Mouse (Mus musculus) neural tube, embryonic 15.5 days (tissue): Measurements from ENCODE around the gene Rbm15. TPM values are rescaled to one million over a fixed set of nuclear protein-coding genes. Genes with fewer than 3 reads are reported as not detected.
A peak's percentile ranks its signal among the peaks of the same experiment; 100 is the strongest.
"Not testable (repeated sequence)": the region's sequence is repeated elsewhere in the genome, so short reads cannot be mapped to it uniquely, and the experiment has no call there.

Experiments used
- ATAC-seq: fragments of 200-750 bp; cut with Nextera tagmentation; 2 replicates; pipeline ENCODE4 v1.8.0; 2017; ENCODE audit warnings: mild to moderate bottlenecking, moderate TSS enrichment, moderate library complexity; ENCODE audit not compliant: low FRiP score
- H3K27ac ChIP-seq: fragments of 300-500 bp; sonication (generic); replicated peaks from 2 replicates; pipeline ENCODE4 v1.5.1; 2015; ENCODE audit warnings: mild to moderate bottlenecking, inconsistent platforms
- H3K27me3 ChIP-seq: fragments of 300-500 bp; sonication (generic); replicated peaks from 2 replicates; pipeline ENCODE4 v1.6.1; 2015; ENCODE audit warnings: inconsistent platforms
- H3K36me3 ChIP-seq: fragments of 300-500 bp; sonication (generic); 2 replicates; pipeline ENCODE4 v1.6.1; 2015; ENCODE audit warnings: inconsistent platforms
- H3K4me1 ChIP-seq: fragments of 300-500 bp; sonication (generic); 2 replicates; pipeline ENCODE4 v1.6.1; 2015; ENCODE audit warnings: inconsistent platforms
- H3K4me2 ChIP-seq: fragments of 300-500 bp; sonication (generic); 2 replicates; pipeline ENCODE4 v1.6.1; 2015; ENCODE audit warnings: inconsistent platforms, mild to moderate bottlenecking, moderate library complexity
- H3K4me3 ChIP-seq: fragments of 300-500 bp; sonication (generic); replicated peaks from 2 replicates; pipeline ENCODE4 v1.5.1; 2015; ENCODE audit warnings: mild to moderate bottlenecking, inconsistent platforms
- H3K9ac ChIP-seq: fragments of 300-500 bp; sonication (generic); replicated peaks from 2 replicates; pipeline ENCODE4 v1.6.1; 2015; ENCODE audit warnings: mild to moderate bottlenecking, inconsistent platforms
- H3K9me3 ChIP-seq: fragments of 300-500 bp; sonication (generic); replicated peaks from 2 replicates; pipeline ENCODE4 v1.6.1; 2016; ENCODE audit warnings: inconsistent platforms
- WGBS: fragments of 180-500 bp; shearing (Covaris S2); methylation state at CpG from one replicate; pipeline ENCODE4 v1.1.7; 2015; ENCODE audit warnings: mixed read lengths; 5-methylcytosine and 5-hydroxymethylcytosine counted together
- polyA plus RNA-seq: library from polyadenylated mRNA; unstranded; fragments of >200 nt; fragmentation: Nextera tagmentation; extraction: Ambion mirVana; gene quantifications from 2 replicates; pipeline ENCODE4 v1.2.1, GENCODE M21; 2015

The Rbm15 gene
- polyA plus RNA-seq, 1 experiment from 2014 or later, result 6.3 TPM

DNA sequence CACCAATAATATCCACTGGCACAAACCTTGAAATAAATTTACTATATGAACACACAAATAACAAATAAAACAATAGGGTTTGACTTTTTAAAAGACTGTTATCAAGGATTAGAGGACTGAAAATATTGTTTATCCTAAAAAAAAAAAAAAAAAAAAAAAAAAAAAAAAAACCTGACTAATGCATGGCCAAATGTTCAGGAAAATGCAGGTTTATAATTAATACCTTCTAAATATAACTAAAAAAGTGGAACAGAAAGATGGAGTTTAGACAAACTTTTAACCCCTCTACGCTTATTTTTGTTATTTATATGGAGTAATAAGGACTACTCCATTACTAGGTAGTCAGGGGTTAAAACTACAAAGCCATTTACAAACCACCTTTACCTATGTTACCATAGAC lies 7.0 kb downstream of the Rbm15 start:
- Histone ChIP-seq H3K36me3 (peaks cover 22% of the 10 kb centered on the region), H3K9ac (no peak overlapping the region), H3K4me2 (no peak overlapping the region), H3K27me3 (no peaks in the 10 kb centered on the region), H3K27ac (no peak overlapping the region), H3K4me1 (peaks cover 47% of the 10 kb centered on the region), H3K9me3 (no peaks in the 10 kb centered on the region), H3K4me3 (no peak overlapping the region)
- WGBS, result 98% methylated on average over 1 of the region's 1 CpGs
- ATAC-seq, result no peak

DNA sequence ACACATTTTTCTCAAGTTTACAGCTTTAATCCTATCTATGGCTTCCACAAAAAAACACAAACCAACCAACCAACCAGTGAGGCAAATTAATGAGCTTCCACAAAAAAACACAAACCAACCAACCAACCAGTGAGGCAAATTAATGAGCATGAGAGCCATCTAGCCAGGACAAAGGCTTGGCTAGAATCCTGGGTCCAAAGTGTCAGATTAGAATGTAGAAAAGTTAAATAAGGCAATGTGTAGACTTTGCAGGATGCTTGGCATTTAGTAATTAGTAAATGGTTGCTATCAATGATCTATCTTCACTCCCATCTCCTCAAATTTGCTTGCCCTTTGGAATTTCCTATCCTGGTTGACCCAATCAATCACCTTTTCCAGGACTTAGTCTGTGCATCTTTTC lies 11.7 kb downstream of the Rbm15 start:
- no peak overlapping the region for H3K9ac ChIP-seq
- H3K36me3 ChIP-seq, result peaks cover 10% of the 10 kb centered on the region; the same call in 1 of the 2 replicates
- peaks cover 28% of the 10 kb centered on the region for H3K4me1 ChIP-seq
- no peak overlapping the region for H3K4me2 ChIP-seq
- ATAC-seq, result no peak
- no peak overlapping the region for H3K27ac ChIP-seq
- no peaks in the 10 kb centered on the region for H3K27me3 ChIP-seq
- H3K9me3 ChIP-seq, result no peaks in the 10 kb centered on the region
- H3K4me3 ChIP-seq, result no peak overlapping the region

DNA sequence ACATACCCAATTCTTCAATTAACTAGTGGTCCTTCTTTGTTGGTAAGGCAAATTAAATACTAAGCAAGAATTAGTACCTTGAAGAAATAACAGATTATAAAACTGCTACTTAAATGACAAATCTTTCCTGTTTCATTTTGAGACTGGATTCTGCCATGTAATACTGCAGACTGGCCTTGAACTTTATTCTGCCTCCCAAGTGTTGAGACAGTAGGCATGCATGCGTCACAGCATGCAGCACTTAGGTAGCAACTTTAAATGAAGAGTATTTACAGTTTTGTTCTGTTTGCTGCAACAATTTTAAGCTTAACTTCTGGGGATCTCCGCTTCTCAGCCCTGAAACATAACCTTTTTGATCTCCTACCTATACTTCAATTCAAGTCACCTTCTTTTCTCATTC lies 12.3 kb downstream of the Rbm15 start:
- Histone ChIP-seq H3K36me3 (peaks cover 10% of the 10 kb centered on the region; the same call in 1 of the 2 replicates), H3K27ac (no peak overlapping the region), H3K4me2 (no peak overlapping the region), H3K9ac (no peak overlapping the region), H3K4me1 (peaks cover 28% of the 10 kb centered on the region), H3K9me3 (no peaks in the 10 kb centered on the region), H3K27me3 (no peaks in the 10 kb centered on the region), H3K4me3 (no peak overlapping the region)
- ATAC-seq, result no peak
- WGBS, result 95% methylated on average over 2 of the region's 2 CpGs

- Histone ChIP-seq H3K4me3 (no peak overlapping the region), H3K9ac (no peak overlapping the region), H3K27me3 (no peaks in the 10 kb centered on the region), H3K4me1 (peaks cover 7% of the 10 kb centered on the region), H3K9me3 (no peaks in the 10 kb centered on the region), H3K27ac (no peak overlapping the region), H3K4me2 (no peak overlapping the region), H3K36me3 (no peaks in the 10 kb centered on the region)
- WGBS, result 91% methylated on average over 3 of the region's 3 CpGs
- ATAC-seq, result no peak
These were observed 16.1 kb downstream of the Rbm15 start for GRCm38 (mm10) chr3:107317338-107317737.

- not testable (repeated sequence) for H3K4me1 ChIP-seq, H3K4me2 ChIP-seq, ATAC-seq, H3K27ac ChIP-seq, H3K36me3 ChIP-seq, H3K27me3 ChIP-seq, H3K9me3 ChIP-seq, H3K4me3 ChIP-seq, H3K9ac ChIP-seq
- 76% methylated on average over 4 of the region's 4 CpGs for WGBS
These were observed 36.6 kb downstream of the Rbm15 start for GRCm38 (mm10) chr3:107296917-107297316.

- Histone ChIP-seq H3K9ac (no peak overlapping the region), H3K9me3 (no peaks in the 10 kb centered on the region)
- no peak for ATAC-seq
These were observed 37.7 kb downstream of the Rbm15 start for GRCm38 (mm10) chr3:107295672-107296360.

GRCm38 (mm10) chr3:107290764-107291381 lies 42.6 kb downstream of the Rbm15 start, which contains the start of gene Slc16a4:
Slc16a4 (plus strand) TSS chr3:107291230.
- H3K4me3 ChIP-seq, result no peak within 1 kb of the TSS
- H3K27me3 ChIP-seq, result no peaks in the 10 kb centered on the region
- WGBS, result 36% methylated on average over 9 of the region's 9 CpGs
- H3K9me3 ChIP-seq, result no peaks in the 10 kb centered on the region
- no peak within 1 kb of the TSS; the same call in 1 of the 2 replicates for H3K27ac ChIP-seq
- H3K9ac ChIP-seq, result no peak within 1 kb of the TSS
- H3K36me3 ChIP-seq, result no peaks in the 10 kb centered on the region
- no peak within 1 kb of the TSS for H3K4me2 ChIP-seq
- ATAC-seq, result no peak
- H3K4me1 ChIP-seq, result no peaks in the 10 kb centered on the region

More at GRCm38 (mm10) chr3:107295672-107296360, 37.7 kb downstream of the Rbm15 start:
- Histone ChIP-seq H3K4me2 (no peak overlapping the region), H3K27me3 (no peaks in the 10 kb centered on the region), H3K27ac (no peak overlapping the region), H3K36me3 (no peaks in the 10 kb centered on the region), H3K4me3 (no peak overlapping the region), H3K4me1 (no peaks in the 10 kb centered on the region)
- 95% methylated on average over 5 of the region's 5 CpGs for WGBS

GRCm38 (mm10) chr3:107287346-107287745 lies 46.1 kb downstream of the Rbm15 start:
- H3K4me3 ChIP-seq, result no peak overlapping the region
- ATAC-seq, result no peak
- no peaks in the 10 kb centered on the region for H3K27me3 ChIP-seq
- peaks cover 10% of the 10 kb centered on the region for H3K36me3 ChIP-seq
- no peak overlapping the region for H3K27ac ChIP-seq
- H3K9ac ChIP-seq, result no peak overlapping the region
- no peaks in the 10 kb centered on the region for H3K9me3 ChIP-seq
- no peaks in the 10 kb centered on the region for H3K4me1 ChIP-seq
- H3K4me2 ChIP-seq, result no peak overlapping the region

- H3K4me2 ChIP-seq, result no peak overlapping the region
- H3K4me1 ChIP-seq, result no peaks in the 10 kb centered on the region
- H3K4me3 ChIP-seq, result no peak overlapping the region
- no peak overlapping the region for H3K27ac ChIP-seq
- no peak for ATAC-seq
- H3K9me3 ChIP-seq, result no peaks in the 10 kb centered on the region
- WGBS, result 84% methylated on average over 2 of the region's 2 CpGs
- peaks cover 12% of the 10 kb centered on the region for H3K36me3 ChIP-seq
- H3K27me3 ChIP-seq, result no peaks in the 10 kb centered on the region
- H3K9ac ChIP-seq, result no peak overlapping the region
These were observed 47.4 kb downstream of the Rbm15 start for GRCm38 (mm10) chr3:107286123-107286522.

DNA sequence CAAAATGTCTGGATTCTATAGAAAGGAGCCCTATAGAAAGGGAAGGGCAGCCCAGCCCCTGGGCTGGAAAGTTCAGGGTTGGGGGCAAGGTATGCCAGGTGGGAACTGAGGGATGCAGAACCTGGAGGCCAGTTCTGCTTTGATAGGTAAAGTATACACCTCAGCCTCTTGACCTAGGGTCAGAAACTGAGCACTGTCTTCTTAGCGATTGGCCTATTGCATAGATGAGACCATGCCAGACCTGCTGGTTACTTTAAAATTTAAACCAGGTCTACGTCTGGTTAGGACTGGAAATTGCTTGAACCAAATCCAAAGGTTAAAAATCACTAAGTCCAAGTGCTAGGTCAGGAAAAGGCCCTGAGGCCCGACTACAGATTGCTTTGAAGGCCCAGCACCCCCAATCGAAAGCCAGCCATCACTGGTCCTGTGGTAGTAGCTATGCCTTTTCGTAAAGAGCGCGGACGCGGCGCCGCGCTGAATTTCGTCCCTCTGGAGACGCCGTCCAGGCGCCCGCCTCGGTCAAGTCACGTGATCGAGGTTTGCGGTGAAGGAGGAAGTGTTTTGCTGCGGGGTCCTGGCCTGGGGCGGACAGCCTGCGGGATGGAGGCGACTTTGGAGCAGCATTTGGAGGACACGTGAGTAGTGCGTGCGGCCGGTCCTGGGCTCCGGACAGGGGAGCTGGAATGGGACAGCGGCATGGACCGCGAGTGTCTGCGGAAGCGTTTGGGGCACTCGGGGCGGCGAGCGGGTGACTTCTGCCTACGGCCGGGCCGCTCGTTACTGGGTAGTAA lies 54.8 kb downstream of the Rbm15 start, which contains the start of gene Lamtor5:
TSS of gene Lamtor5 (plus strand) at position 380 of the 791 bp plus-strand sequence.
- peak within 1 kb of the TSS; percentile 92 for H3K4me3 ChIP-seq
- H3K4me1 ChIP-seq, result peaks cover 17% of the 10 kb centered on the region
- WGBS, result 3% methylated on average over 43 of the region's 43 CpGs
- H3K27me3 ChIP-seq, result 0 out of 2 replicates have a peak, but pooled peaks cover 4% of the 10 kb centered on the region
- H3K27ac ChIP-seq, result peak within 1 kb of the TSS; percentile 64; the same call in 1 of the 2 replicates
- peak within 1 kb of the TSS; percentile 90 for H3K9ac ChIP-seq
- H3K36me3 ChIP-seq, result peaks cover 9% of the 10 kb centered on the region
- H3K4me2 ChIP-seq, result peak within 1 kb of the TSS; percentile 74
- no peaks in the 10 kb centered on the region for H3K9me3 ChIP-seq
- ATAC-seq, result peak; percentile 93

DNA sequence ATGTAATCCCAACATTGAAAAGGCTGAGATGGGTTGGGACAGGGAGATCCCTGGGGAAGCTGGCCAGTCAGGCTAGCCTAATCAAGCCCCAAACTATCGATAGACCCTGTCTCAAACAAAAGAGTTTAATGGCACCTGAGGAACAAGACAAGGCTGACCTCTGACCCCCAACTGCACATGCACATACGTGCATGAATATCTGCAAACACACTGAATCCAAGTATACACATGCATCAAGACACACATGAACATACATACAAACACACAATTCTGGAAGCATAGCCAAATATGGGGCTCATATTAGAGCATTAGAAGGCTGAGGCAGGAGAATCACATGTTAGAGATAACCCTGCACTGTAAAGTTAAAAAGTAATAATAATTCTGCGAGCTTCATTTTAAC lies 56.8 kb downstream of the Rbm15 start:
- H3K36me3 ChIP-seq, result no peaks in the 10 kb centered on the region

More for the DNA sequence above, 56.8 kb downstream of the Rbm15 start:
- Histone ChIP-seq H3K27ac (no peak overlapping the region), H3K9ac (no peak overlapping the region), H3K4me1 (peaks cover 17% of the 10 kb centered on the region), H3K4me3 (no peak overlapping the region), H3K9me3 (no peaks in the 10 kb centered on the region), H3K4me2 (no peak overlapping the region), H3K27me3 (0 out of 2 replicates have a peak, but pooled peaks cover 4% of the 10 kb centered on the region)
- WGBS, result 88% methylated on average over 3 of the region's 3 CpGs
- no peak for ATAC-seq
